ENCODE assay signal across 8 mouse cellular contexts in the genomic region with DNA sequence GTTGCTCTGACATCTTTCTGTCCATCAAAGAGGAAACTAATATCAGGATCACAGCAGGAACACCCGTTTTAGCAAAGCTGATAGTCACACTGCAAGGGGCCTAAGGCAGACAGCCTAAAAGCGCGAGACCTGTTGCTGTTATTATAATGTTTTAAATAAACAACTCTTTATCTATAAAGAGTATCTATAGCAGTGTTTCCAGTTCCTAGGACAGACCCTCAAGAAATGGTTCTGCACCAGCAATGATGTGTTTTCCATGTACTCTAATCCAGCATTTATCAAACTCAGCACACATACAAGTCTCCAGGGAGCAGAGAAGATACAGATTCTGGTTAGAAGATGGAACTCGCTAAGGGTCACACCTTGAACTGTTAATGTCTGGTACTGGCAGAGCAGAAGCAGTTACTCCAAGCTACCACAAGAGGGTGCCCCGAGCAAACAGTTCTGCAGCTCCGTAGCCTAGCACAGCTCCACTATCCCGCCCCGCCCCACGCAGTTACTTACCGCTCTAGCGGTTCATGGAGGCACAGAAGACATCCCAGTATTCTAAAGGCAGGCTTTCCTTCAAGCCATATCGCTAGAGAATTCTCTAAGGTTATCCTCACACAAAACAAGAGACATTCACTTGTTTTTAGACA.
DNase-seq lines count a peak whose midpoint lies in the region; ATAC-seq and TF ChIP-seq lines count a peak whose summit lies in the region.

No protein-coding gene starts in this region.

- H3K36me3 ChIP-seq in embryonic facial prominence, embryonic 13.5 days: no peaks in the 10 kb centered on the region
- no peaks in the 10 kb centered on the region for H3K36me3 ChIP-seq in heart, adult 2 months (ENCODE audit: control insufficient read depth, insufficient read depth, low read length)
- H3K36me3 ChIP-seq in limb, embryonic 12.5 days: no peaks in the 10 kb centered on the region
- H3K36me3 ChIP-seq in splenic B cell, adult 2 months (ENCODE audit: control insufficient read depth, insufficient read depth, low read length, poor library complexity, severe bottlenecking): no peaks in the 10 kb centered on the region

- H3K4me2 ChIP-seq in embryonic facial prominence, embryonic 13.5 days: no peak overlapping the region
- H3K4me2 ChIP-seq in limb, embryonic 12.5 days: no peak overlapping the region

- no peak for TF ChIP-seq POLR2A in heart, adult 2 months (IDR thresholded peaks at IDR 0.05; ENCODE audit: insufficient read depth, low read depth, low read length)

- H3K4me3 ChIP-seq in embryonic facial prominence, embryonic 13.5 days: no peak overlapping the region
- H3K4me3 ChIP-seq in heart, adult 2 months: no peak overlapping the region
- H3K4me3 ChIP-seq in limb, embryonic 12.5 days (replicated peaks): no peak overlapping the region

- intact Hi-C loops in heart, adult 2 months (cut with DNase I): loop anchor here (5.0 to 10.0 kb wide), 4 partner anchors 237 to 712 kb away; no protein-coding TSS in a partner anchor

- no peaks in the 10 kb centered on the region for H3K27me3 ChIP-seq in embryonic facial prominence, embryonic 13.5 days
- H3K27me3 ChIP-seq in heart, adult 2 months (ENCODE audit: control insufficient read depth, insufficient read depth, low read length): no peaks in the 10 kb centered on the region
- no peaks in the 10 kb centered on the region for H3K27me3 ChIP-seq in limb, embryonic 12.5 days
- no peaks in the 10 kb centered on the region for H3K27me3 ChIP-seq in splenic B cell, adult 2 months (ENCODE audit: control insufficient read depth, insufficient read depth, low read length, poor library complexity, severe bottlenecking)

- 17% methylated on average over 12 of the region's 12 CpGs for WGBS in embryonic facial prominence, embryonic 13.5 days
- 13% methylated on average over 12 of the region's 12 CpGs for WGBS in heart, adult 2 months
- WGBS in limb, embryonic 12.5 days: 17% methylated on average over 12 of the region's 12 CpGs

- no peaks in the 10 kb centered on the region for H3K4me1 ChIP-seq in embryonic facial prominence, embryonic 13.5 days
- H3K4me1 ChIP-seq in heart, adult 2 months (ENCODE audit: control insufficient read depth, insufficient read depth, low read length): no peaks in the 10 kb centered on the region
- H3K4me1 ChIP-seq in limb, embryonic 12.5 days (replicated peaks): no peaks in the 10 kb centered on the region

- no peak overlapping the region for H3K27ac ChIP-seq in embryonic facial prominence, embryonic 13.5 days
- H3K27ac ChIP-seq in heart, adult 2 months: no peak overlapping the region
- H3K27ac ChIP-seq in limb, embryonic 12.5 days: no peak overlapping the region

- no peaks in the 10 kb centered on the region for H3K9me3 ChIP-seq in embryonic facial prominence, embryonic 13.5 days
- no peaks in the 10 kb centered on the region for H3K9me3 ChIP-seq in limb, embryonic 12.5 days

- peak; percentile 99 for TF ChIP-seq CTCF in heart, adult 2 months (IDR thresholded peaks at IDR 0.05)

- no peak overlapping the region for H3K9ac ChIP-seq in embryonic facial prominence, embryonic 13.5 days
- no peak overlapping the region for H3K9ac ChIP-seq in heart, adult 2 months (ENCODE audit: low read depth, low read length)
- no peak overlapping the region for H3K9ac ChIP-seq in limb, embryonic 12.5 days (replicated peaks)

- 0 out of 2 replicates have a peak, but pooled peaks have one; percentile 43 for ATAC-seq in embryonic facial prominence, embryonic 13.5 days (ENCODE audit: insufficient number of reproducible peaks, insufficient read depth, low FRiP score, low TSS enrichment, low read depth)
- ATAC-seq in limb, embryonic 12.5 days (ENCODE audit: insufficient number of reproducible peaks, insufficient read depth, low FRiP score, low TSS enrichment, low read depth): peak; percentile 76; the same call in 1 of the 2 replicates

- DNase-seq in 3T3-L1 (ENCODE audit: low read depth, low spot score): peak; percentile 91
- peak; percentile 77 for DNase-seq in adrenal gland, postnatal 25 days
- peak; percentile 70 to 73 for DNase-seq in heart, adult 2 months
- peak; percentile 71 for DNase-seq in kidney, adult 9 months
- peak; percentile 82 for DNase-seq in naive thymus-derived CD4-positive, alpha-beta T cell, adult 2 months (ENCODE audit: low read depth)
- DNase-seq in splenic B cell, adult 2 months (ENCODE audit: low read depth, low spot score): peak; percentile 68

- no peaks in the 10 kb centered on the region for H3K79me2 ChIP-seq in heart, adult 2 months (replicated peaks; ENCODE audit: control insufficient read depth, insufficient read depth, low read length)

- TF ChIP-seq EP300 in heart, adult 2 months (IDR thresholded peaks at IDR 0.05; ENCODE audit: insufficient read depth, low read depth, low read length): peak; percentile 66
